Mouse (Mus musculus) erythroblast, embryonic 14.5 days (primary cell): ENCODE data around the gene Larp1b.

Experiments used
- GATA1 ChIP-seq: IDR thresholded peaks from 2 replicates; pipeline ENCODE4 v1.6.1; 2012; ENCODE audit warnings: low read length, inconsistent platforms, mixed read lengths
- TAL1 ChIP-seq: IDR thresholded peaks from 3 replicates; pipeline ENCODE4 v1.6.1; 2012; ENCODE audit warnings: low read length, inconsistent platforms, mixed read lengths

GRCm38 (mm10) chr3:41080724-41081123 is 131.1 kb downstream of the Larp1b start:
- TF ChIP-seq GATA1 (no peak), TAL1 (no peak)
